Mouse (Mus musculus) bone marrow macrophage, adult 2 months (primary cell): Measurements from ENCODE around the gene AU021092.

Source experiments
- CTCF ChIP-seq: IDR thresholded peaks from 2 replicates; pipeline ENCODE4 v1.5.1; 2012; ENCODE audit warnings: low read depth, mild to moderate bottlenecking, low read length, moderate library complexity
- POLR2A ChIP-seq: IDR thresholded peaks from 2 replicates; pipeline ENCODE4 v1.6.1; 2012; ENCODE audit warnings: mild to moderate bottlenecking, low read depth, low read length, borderline replicate concordance

GRCm38 (mm10) chr16:5184101-5184500 lies 38.0 kb downstream of the AU021092 start:
- TF ChIP-seq CTCF (no peak), POLR2A (no peak)
